Mouse (Mus musculus): ENCODE measurements around the gene Gm4353.

DNA sequence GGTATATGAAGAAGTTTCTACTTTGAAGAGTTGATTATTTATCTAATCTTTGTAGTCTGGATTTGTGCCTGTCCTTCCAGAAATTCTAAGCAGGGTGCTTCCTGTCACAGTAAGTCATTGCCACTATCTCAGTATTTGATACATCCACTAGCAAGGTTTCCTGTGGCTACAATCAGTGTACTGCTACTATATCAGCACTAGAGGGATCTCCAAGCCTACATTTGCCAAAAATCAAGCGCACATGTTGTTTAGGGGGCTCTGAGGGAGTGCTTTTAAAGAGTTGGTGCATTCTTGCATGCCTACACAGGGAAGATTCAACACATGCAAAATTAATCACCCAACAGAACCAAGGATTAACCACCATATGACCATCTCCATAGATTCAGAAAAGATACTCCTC, 23.7 kb downstream of the Gm4353 start:
- TF ChIP-seq POLR2A (IDR thresholded peaks at IDR 0.05; ENCODE audit: low read depth, low read length) (no peak), CTCF (conservative IDR thresholded peaks at IDR 0.05; ENCODE audit: insufficient read depth, insufficient read length, low read depth, low read length) (no peak)
